Mouse (Mus musculus) cortical plate, adult 2 months (tissue): Measurements from ENCODE around the gene Lcn11.

Source experiments
- CTCF ChIP-seq: fragments of 200-500 bp; IDR thresholded peaks from 2 replicates; pipeline ENCODE4 v1.5.1; 2011; ENCODE audit warnings: mild to moderate bottlenecking, control low read depth, low read length; ENCODE audit not compliant: insufficient read depth; ENCODE audit errors: extremely low read depth
- POLR2A ChIP-seq: fragments of 200-500 bp; IDR thresholded peaks from 2 replicates; pipeline ENCODE4 v1.6.1; 2011; ENCODE audit warnings: mild to moderate bottlenecking, low read length, control low read depth; ENCODE audit not compliant: insufficient read depth; ENCODE audit errors: extremely low read depth

- TF ChIP-seq CTCF (no peak), POLR2A (no peak)
Measured at GRCm38 (mm10) chr2:25781957-25782356, 5.1 kb downstream of the Lcn11 start, which contains the start of gene Gm13539.
